Mouse (Mus musculus): ENCODE results near the gene Mthfd1l. TPM values are rescaled to one million over a fixed set of nuclear protein-coding genes. Genes with fewer than 3 reads are reported as not detected.
A peak's percentile ranks its signal among the peaks of the same experiment; 100 is the strongest.

Gene Mthfd1l
- polyA plus RNA-seq (2015; fragmentation: Nextera tagmentation; extraction: Ambion mirVana), result 18.5 and 19.5 TPM in 2 replicates

- Histone ChIP-seq H3K9ac (ENCODE audit: low read depth, low read length) (peak within 1 kb of the TSS; percentile 87), H3K36me3 (ENCODE audit: control insufficient read depth, insufficient read depth) (no peaks in the 10 kb centered on the region)
Measured at GRCm38 (mm10) chr10:3972981-3973588, at the start of gene Mthfd1l. Gene Mthfd1l, plus strand, starts transcription at chr10:3973118.

GRCm38 (mm10) chr10:3928008-3928545, 44.8 kb upstream of the Mthfd1l start:
- ATAC-seq (ENCODE audit: low read depth), result no peak
- Histone ChIP-seq H3K4me3 (ENCODE audit: low read depth, low read length) (no peak overlapping the region), H3K27ac (ENCODE audit: low read length) (no peak overlapping the region), H3K9ac (ENCODE audit: low read depth, low read length) (no peak overlapping the region), H3K4me1 (ENCODE audit: control insufficient read depth, low read depth, low read length) (no peaks in the 10 kb centered on the region), H3K27me3 (ENCODE audit: control insufficient read depth, insufficient read depth, low read depth, low read length) (no peaks in the 10 kb centered on the region), H3K36me3 (ENCODE audit: control insufficient read depth, insufficient read depth) (no peaks in the 10 kb centered on the region), H3K4me2 (ENCODE audit: low read depth, low read length) (no peak overlapping the region), H3K9me3 (replicated peaks; ENCODE audit: control insufficient read depth, low read length) (no peaks in the 10 kb centered on the region)
- 55% methylated on average over 4 of the region's 4 CpGs for WGBS (ENCODE audit: insufficient replicate concordance)

More at GRCm38 (mm10) chr10:3972981-3973588, at the start of gene Mthfd1l:
- Histone ChIP-seq H3K4me1 (ENCODE audit: control insufficient read depth, low read depth, low read length) (peaks cover 41% of the 10 kb centered on the region), H3K4me2 (ENCODE audit: low read depth, low read length) (peak within 1 kb of the TSS; percentile 96), H3K27me3 (ENCODE audit: control insufficient read depth, insufficient read depth, low read depth, low read length) (no peaks in the 10 kb centered on the region), H3K4me3 (ENCODE audit: low read depth, low read length) (peak within 1 kb of the TSS; percentile 84), H3K9me3 (replicated peaks; ENCODE audit: control insufficient read depth, low read length) (no peaks in the 10 kb centered on the region), H3K27ac (ENCODE audit: low read length) (peak within 1 kb of the TSS; percentile 95)
- ATAC-seq (ENCODE audit: low read depth), result peak; percentile 73
- under 1% methylated on average over 40 of the region's 40 CpGs for WGBS (ENCODE audit: insufficient replicate concordance)

GRCm38 (mm10) chr10:3931831-3932230, 41.1 kb upstream of the Mthfd1l start:
- ATAC-seq (ENCODE audit: low read depth), result no peak
- no peak overlapping the region for H3K27ac ChIP-seq (ENCODE audit: low read length)
- no peaks in the 10 kb centered on the region for H3K27me3 ChIP-seq (ENCODE audit: control insufficient read depth, insufficient read depth, low read depth, low read length)
- H3K36me3 ChIP-seq (ENCODE audit: control insufficient read depth, insufficient read depth), result no peaks in the 10 kb centered on the region
- H3K4me3 ChIP-seq (ENCODE audit: low read depth, low read length), result no peak overlapping the region
- H3K4me1 ChIP-seq (ENCODE audit: control insufficient read depth, low read depth, low read length), result no peaks in the 10 kb centered on the region
- no peak overlapping the region for H3K9ac ChIP-seq (ENCODE audit: low read depth, low read length)
- no peaks in the 10 kb centered on the region for H3K9me3 ChIP-seq (replicated peaks; ENCODE audit: control insufficient read depth, low read length)
- H3K4me2 ChIP-seq (ENCODE audit: low read depth, low read length), result no peak overlapping the region

- WGBS (ENCODE audit: insufficient replicate concordance), result 58% methylated on average over 12 of the region's 12 CpGs
- no peak overlapping the region for H3K4me3 ChIP-seq (ENCODE audit: low read depth, low read length)
- no peaks in the 10 kb centered on the region for H3K36me3 ChIP-seq (ENCODE audit: control insufficient read depth, insufficient read depth)
- H3K27ac ChIP-seq (ENCODE audit: low read length), result no peak overlapping the region
- H3K9ac ChIP-seq (ENCODE audit: low read depth, low read length), result no peak overlapping the region
- ATAC-seq (ENCODE audit: low read depth), result no peak
- H3K4me1 ChIP-seq (ENCODE audit: control insufficient read depth, low read depth, low read length), result no peaks in the 10 kb centered on the region
- no peak overlapping the region for H3K4me2 ChIP-seq (ENCODE audit: low read depth, low read length)
- no peaks in the 10 kb centered on the region for H3K27me3 ChIP-seq (ENCODE audit: control insufficient read depth, insufficient read depth, low read depth, low read length)
- no peaks in the 10 kb centered on the region for H3K9me3 ChIP-seq (replicated peaks; ENCODE audit: control insufficient read depth, low read length)
Measured at GRCm38 (mm10) chr10:3933311-3933940, 39.5 kb upstream of the Mthfd1l start.

GRCm38 (mm10) chr10:3936864-3937263, 36.1 kb upstream of the Mthfd1l start:
- Histone ChIP-seq H3K4me3 (ENCODE audit: low read depth, low read length) (no peak overlapping the region), H3K36me3 (ENCODE audit: control insufficient read depth, insufficient read depth) (no peaks in the 10 kb centered on the region), H3K4me2 (ENCODE audit: low read depth, low read length) (no peak overlapping the region), H3K9ac (ENCODE audit: low read depth, low read length) (no peak overlapping the region), H3K9me3 (replicated peaks; ENCODE audit: control insufficient read depth, low read length) (no peaks in the 10 kb centered on the region), H3K27ac (ENCODE audit: low read length) (no peak overlapping the region), H3K27me3 (ENCODE audit: control insufficient read depth, insufficient read depth, low read depth, low read length) (no peaks in the 10 kb centered on the region), H3K4me1 (ENCODE audit: control insufficient read depth, low read depth, low read length) (no peaks in the 10 kb centered on the region)
- no peak for ATAC-seq (ENCODE audit: low read depth)

GRCm38 (mm10) chr10:3939895-3940595, 32.9 kb upstream of the Mthfd1l start:
- no peak overlapping the region for H3K4me2 ChIP-seq (ENCODE audit: low read depth, low read length)
- WGBS (ENCODE audit: insufficient replicate concordance), result 67% methylated on average over 11 of the region's 11 CpGs
- no peak for ATAC-seq (ENCODE audit: low read depth)
- no peaks in the 10 kb centered on the region for H3K36me3 ChIP-seq (ENCODE audit: control insufficient read depth, insufficient read depth)
- H3K27me3 ChIP-seq (ENCODE audit: control insufficient read depth, insufficient read depth, low read depth, low read length), result no peaks in the 10 kb centered on the region
- H3K27ac ChIP-seq (ENCODE audit: low read length), result no peak overlapping the region
- no peak overlapping the region for H3K4me3 ChIP-seq (ENCODE audit: low read depth, low read length)
- no peaks in the 10 kb centered on the region for H3K4me1 ChIP-seq (ENCODE audit: control insufficient read depth, low read depth, low read length)
- H3K9ac ChIP-seq (ENCODE audit: low read depth, low read length), result no peak overlapping the region
- no peaks in the 10 kb centered on the region for H3K9me3 ChIP-seq (replicated peaks; ENCODE audit: control insufficient read depth, low read length)

- Histone ChIP-seq H3K27ac (ENCODE audit: low read length) (no peak overlapping the region), H3K27me3 (ENCODE audit: control insufficient read depth, insufficient read depth, low read depth, low read length) (no peaks in the 10 kb centered on the region), H3K4me3 (ENCODE audit: low read depth, low read length) (no peak overlapping the region), H3K36me3 (ENCODE audit: control insufficient read depth, insufficient read depth) (no peaks in the 10 kb centered on the region), H3K4me2 (ENCODE audit: low read depth, low read length) (no peak overlapping the region), H3K9ac (ENCODE audit: low read depth, low read length) (no peak overlapping the region), H3K9me3 (replicated peaks; ENCODE audit: control insufficient read depth, low read length) (no peaks in the 10 kb centered on the region), H3K4me1 (ENCODE audit: control insufficient read depth, low read depth, low read length) (no peaks in the 10 kb centered on the region)
- 63% methylated on average over 6 of the region's 6 CpGs for WGBS (ENCODE audit: insufficient replicate concordance)
- ATAC-seq (ENCODE audit: low read depth), result no peak
Measured at GRCm38 (mm10) chr10:3940596-3940975, 32.3 kb upstream of the Mthfd1l start.

GRCm38 (mm10) chr10:3941054-3941757, 31.7 kb upstream of the Mthfd1l start:
- no peaks in the 10 kb centered on the region for H3K9me3 ChIP-seq (replicated peaks; ENCODE audit: control insufficient read depth, low read length)
- H3K4me2 ChIP-seq (ENCODE audit: low read depth, low read length), result no peak overlapping the region
- H3K27me3 ChIP-seq (ENCODE audit: control insufficient read depth, insufficient read depth, low read depth, low read length), result no peaks in the 10 kb centered on the region
- H3K9ac ChIP-seq (ENCODE audit: low read depth, low read length), result no peak overlapping the region
- no peaks in the 10 kb centered on the region for H3K4me1 ChIP-seq (ENCODE audit: control insufficient read depth, low read depth, low read length)
- no peaks in the 10 kb centered on the region for H3K36me3 ChIP-seq (ENCODE audit: control insufficient read depth, insufficient read depth)
- no peak for ATAC-seq (ENCODE audit: low read depth)
- H3K4me3 ChIP-seq (ENCODE audit: low read depth, low read length), result no peak overlapping the region
- no peak overlapping the region for H3K27ac ChIP-seq (ENCODE audit: low read length)
- WGBS (ENCODE audit: insufficient replicate concordance), result 52% methylated on average over 11 of the region's 11 CpGs
